Mouse (Mus musculus): ENCODE results near the gene Pabpc4.
A peak's percentile ranks its signal among the peaks of the same experiment; 100 is the strongest.
"Not testable (repeated sequence)": the region's sequence is repeated elsewhere in the genome, so short reads cannot be mapped to it uniquely, and the experiment has no call there.

The Pabpc4 gene

GRCm38 (mm10) chr4:123247147-123247880 is 14.8 kb upstream of the Pabpc4 start:
- DNase-seq (ENCODE audit: extremely low read depth, insufficient read length, low spot score), result no peak

- no peak for DNase-seq (ENCODE audit: extremely low read depth, insufficient read length, low spot score)
These were observed 13.1 kb upstream of the Pabpc4 start for GRCm38 (mm10) chr4:123248971-123249567.

- no peak for DNase-seq (ENCODE audit: extremely low read depth, insufficient read length, low spot score)
These were observed 9.9 kb upstream of the Pabpc4 start for GRCm38 (mm10) chr4:123252214-123252613.

GRCm38 (mm10) chr4:123254617-123255016 is 7.5 kb upstream of the Pabpc4 start:
- no peak for DNase-seq (ENCODE audit: extremely low read depth, insufficient read length, low spot score)

GRCm38 (mm10) chr4:123260071-123260746 is 1.9 kb upstream of the Pabpc4 start:
- no peak for DNase-seq (ENCODE audit: extremely low read depth, insufficient read length, low spot score)

DNA sequence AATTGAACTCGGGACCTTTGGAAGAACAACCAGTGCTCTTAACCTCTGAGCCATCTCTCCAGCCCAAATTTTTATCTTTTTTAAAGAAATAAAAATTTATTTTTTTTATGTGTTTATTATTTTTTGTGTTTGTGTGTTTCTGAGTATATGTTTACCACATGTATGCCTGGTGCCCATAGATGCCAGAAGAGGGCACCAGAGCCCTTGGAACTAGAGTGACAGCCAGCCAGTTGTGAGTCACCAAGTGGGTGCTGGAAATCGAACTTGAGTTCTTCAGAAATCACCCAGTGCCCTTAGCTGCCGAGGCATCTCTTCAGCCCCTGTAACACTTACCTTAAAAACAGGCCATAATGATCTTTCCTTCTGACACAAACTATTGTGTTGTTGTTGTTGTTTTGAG is 8.9 kb downstream of the Pabpc4 start:
- DNase-seq (ENCODE audit: extremely low read depth, insufficient read length, low spot score), result no peak

- no peak for DNase-seq (ENCODE audit: extremely low read depth, insufficient read length, low spot score)
These were observed 18.0 kb downstream of the Pabpc4 start for GRCm38 (mm10) chr4:123280117-123280516.

- DNase-seq (ENCODE audit: extremely low read depth, insufficient read length, low spot score), result peak; percentile 91
These were observed 20.3 kb downstream of the Pabpc4 start for GRCm38 (mm10) chr4:123282500-123282899.

- peak; percentile 35 for DNase-seq (ENCODE audit: extremely low read depth, insufficient read length, low spot score)
These were observed 20.9 kb downstream of the Pabpc4 start for GRCm38 (mm10) chr4:123282915-123283674.

DNA sequence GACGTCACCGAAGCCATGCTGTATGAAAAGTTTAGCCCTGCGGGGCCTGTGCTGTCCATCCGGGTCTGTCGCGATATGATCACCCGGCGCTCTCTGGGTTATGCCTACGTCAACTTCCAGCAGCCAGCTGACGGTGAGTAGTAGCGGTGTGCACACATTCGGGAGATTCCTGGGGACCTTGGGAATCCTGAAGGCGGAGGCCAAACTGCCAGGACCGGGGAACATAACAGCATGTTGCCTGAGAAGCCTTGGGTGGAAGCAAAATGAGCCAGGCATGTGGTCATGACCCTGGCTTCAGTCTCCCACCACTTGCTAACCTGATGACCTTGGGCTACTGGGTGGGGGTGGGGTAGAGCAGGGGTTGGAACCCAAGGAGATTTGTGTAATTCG is 21.5 kb downstream of the Pabpc4 start:
- peak; percentile 51 for DNase-seq (ENCODE audit: extremely low read depth, insufficient read length, low spot score)

- no peak for DNase-seq (ENCODE audit: extremely low read depth, insufficient read length, low spot score)
These were observed 22.8 kb downstream of the Pabpc4 start for GRCm38 (mm10) chr4:123284731-123285624.

GRCm38 (mm10) chr4:123286790-123287189 is 24.6 kb downstream of the Pabpc4 start:
- no peak for DNase-seq (ENCODE audit: extremely low read depth, insufficient read length, low spot score)

- DNase-seq (ENCODE audit: extremely low read depth, insufficient read length, low spot score), result no peak
These were observed 26.9 kb downstream of the Pabpc4 start for GRCm38 (mm10) chr4:123289038-123289437.

GRCm38 (mm10) chr4:123292390-123292789 is 30.2 kb downstream of the Pabpc4 start:
- DNase-seq (ENCODE audit: extremely low read depth, insufficient read length, low spot score), result no peak

DNA sequence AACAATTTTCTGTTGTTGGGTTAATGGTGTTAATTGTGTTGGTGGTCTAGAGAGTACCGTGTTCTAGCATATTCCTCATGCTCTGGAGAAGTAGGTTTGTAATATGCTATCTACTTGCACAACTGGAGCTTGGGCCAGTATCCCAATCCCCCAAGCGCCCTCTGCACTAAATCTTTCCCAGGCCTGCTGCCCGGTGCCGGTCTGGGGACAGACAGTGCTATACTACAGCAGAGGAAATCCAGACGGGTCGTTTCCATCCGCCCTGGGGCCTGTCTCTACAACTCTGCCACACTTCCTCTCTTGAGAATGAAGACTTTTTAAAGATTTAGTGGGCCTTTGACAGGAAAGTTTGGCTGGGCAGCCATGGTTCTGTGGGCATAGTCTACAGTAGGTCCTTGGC is 30.8 kb downstream of the Pabpc4 start:
- DNase-seq (ENCODE audit: extremely low read depth, insufficient read length, low spot score), result no peak

- DNase-seq (ENCODE audit: extremely low read depth, insufficient read length, low spot score), result no peak
These were observed 31.7 kb downstream of the Pabpc4 start for GRCm38 (mm10) chr4:123293661-123294443.

GRCm38 (mm10) chr4:123295026-123295425 is 32.9 kb downstream of the Pabpc4 start:
- DNase-seq (ENCODE audit: extremely low read depth, insufficient read length, low spot score), result not testable (repeated sequence)

DNA sequence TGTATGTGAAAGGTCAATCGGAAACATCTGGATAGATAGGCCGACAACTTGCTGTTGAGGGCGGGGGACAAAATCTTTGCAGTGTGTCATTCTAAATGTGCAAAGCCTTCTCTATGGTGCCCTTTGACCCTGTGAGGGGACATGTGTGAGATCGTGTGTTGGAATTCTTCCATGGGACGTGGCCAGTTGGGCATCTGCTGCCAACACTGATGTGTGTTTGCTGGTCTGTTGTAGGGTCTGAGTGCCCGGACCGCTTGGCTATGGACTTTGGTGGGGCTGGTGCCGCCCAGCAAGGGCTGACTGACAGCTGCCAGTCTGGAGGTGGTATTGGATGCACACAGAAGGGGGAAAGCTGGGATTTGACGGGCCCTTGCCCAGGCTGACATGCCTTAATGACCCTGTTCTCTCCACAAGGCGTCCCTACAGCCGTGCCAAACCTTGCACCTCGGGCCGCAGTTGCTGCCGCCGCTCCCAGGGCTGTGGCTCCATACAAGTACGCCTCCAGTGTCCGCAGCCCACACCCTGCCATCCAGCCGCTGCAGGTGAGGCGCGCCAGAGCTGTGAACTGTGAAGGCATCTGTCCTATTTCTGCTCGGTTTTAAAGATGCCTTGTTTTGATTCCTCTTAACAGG is 33.5 kb downstream of the Pabpc4 start:
- no peak for DNase-seq (ENCODE audit: extremely low read depth, insufficient read length, low spot score)

DNA sequence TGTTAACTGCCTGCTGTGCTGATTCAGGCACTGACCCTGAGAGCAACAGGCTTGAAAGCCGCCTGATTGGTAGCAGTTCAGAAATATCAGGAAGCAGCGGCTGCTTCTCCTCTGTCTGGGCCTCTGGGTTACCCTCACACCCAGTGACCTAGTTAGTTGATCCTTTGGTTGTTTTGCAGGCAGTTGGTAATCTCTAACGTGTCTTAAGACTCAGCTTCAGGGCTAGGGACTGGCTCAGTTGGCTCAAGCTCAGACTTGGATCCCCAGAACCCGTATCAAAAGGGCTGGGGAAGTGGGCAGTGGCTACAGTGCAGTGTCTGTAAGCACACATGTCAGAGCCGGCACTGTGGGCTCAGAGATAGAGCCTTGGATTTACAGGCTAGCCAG is 34.0 kb downstream of the Pabpc4 start:
- no peak for DNase-seq (ENCODE audit: extremely low read depth, insufficient read length, low spot score)
